Mouse (Mus musculus) thymus, adult 2 months (tissue): ENCODE data around the gene Abhd17c. TPM values are rescaled to one million over a fixed set of nuclear protein-coding genes. Genes with fewer than 3 reads are reported as not detected.
A peak's percentile ranks its signal among the peaks of the same experiment; 100 is the strongest.

Experiments used
- DNase-seq: peaks from one replicate; pipeline ENCODE4 v3.0.0; 2021
- H3K27ac ChIP-seq: fragments of 200-500 bp; 2 replicates; pipeline ENCODE4 v1.5.1; 2012; ENCODE audit warnings: low read length, control low read depth; ENCODE audit not compliant: control insufficient read depth, insufficient read depth
- H3K27me3 ChIP-seq: fragments of 200-500 bp; 2 replicates; pipeline ENCODE4 v1.6.1; 2012; ENCODE audit warnings: mild to moderate bottlenecking, low read length, moderate library complexity, mixed read lengths; ENCODE audit not compliant: control insufficient read depth, insufficient read depth
- H3K36me3 ChIP-seq: fragments of 200-500 bp; 2 replicates; pipeline ENCODE4 v1.6.1; 2012; ENCODE audit warnings: mild to moderate bottlenecking, low read length, moderate library complexity; ENCODE audit not compliant: control insufficient read depth, insufficient read depth
- H3K4me1 ChIP-seq: fragments of 200-500 bp; replicated peaks from 2 replicates; pipeline ENCODE4 v1.6.1; 2012; ENCODE audit warnings: low read length; ENCODE audit not compliant: control insufficient read depth, insufficient read depth
- H3K4me3 ChIP-seq: fragments of 200-500 bp; 2 replicates; pipeline ENCODE4 v1.5.1; 2012; ENCODE audit warnings: mild to moderate bottlenecking, low read length, control low read depth, moderate library complexity; ENCODE audit not compliant: control insufficient read depth, insufficient read depth
- CTCF ChIP-seq: fragments of 200-500 bp; IDR thresholded peaks from 2 replicates; pipeline ENCODE4 v1.5.1; 2012; ENCODE audit warnings: mild to moderate bottlenecking, control low read depth, low read length, moderate library complexity, borderline replicate concordance; ENCODE audit not compliant: control insufficient read depth, poor library complexity, insufficient read depth; ENCODE audit errors: extremely low read depth
- POLR2A ChIP-seq: fragments of 200-500 bp; IDR thresholded peaks from 2 replicates; pipeline ENCODE4 v1.6.1; 2012; ENCODE audit warnings: mild to moderate bottlenecking, low read length, control low read depth, moderate library complexity; ENCODE audit not compliant: control insufficient read depth, poor library complexity, insufficient read depth; ENCODE audit errors: extremely low read depth
- WGBS: fragments of 180-500 bp; shearing (Covaris S2); methylation state at CpG from one replicate; pipeline ENCODE4 v1.1.7; 2018; 5-methylcytosine and 5-hydroxymethylcytosine counted together
- polyA plus RNA-seq: library from polyadenylated mRNA; depleted of rRNA; stranded (reverse); fragments of >200 nt; gene quantifications from 2 replicates; pipeline ENCODE4 v1.2.3, GENCODE M21; 2012

Gene Abhd17c
- polyA plus RNA-seq, 1 experiment = 78.7 TPM

GRCm38 (mm10) chr7:84121778-84122177 is 29.9 kb downstream of the Abhd17c start:
- peaks cover 42% of the 10 kb centered on the region for H3K4me1 ChIP-seq
- DNase-seq = no peak
- no peaks in the 10 kb centered on the region for H3K27me3 ChIP-seq
- H3K36me3 ChIP-seq = no peaks in the 10 kb centered on the region
- H3K27ac ChIP-seq = no peak overlapping the region
- WGBS = 76% methylated on average over 3 of the region's 3 CpGs
- H3K4me3 ChIP-seq = no peak overlapping the region
- TF ChIP-seq POLR2A (no peak), CTCF (no peak)

GRCm38 (mm10) chr7:84120142-84120760 is 31.4 kb downstream of the Abhd17c start:
- peak overlapping the region; percentile 98 for H3K27ac ChIP-seq
- peak; percentile 50 for DNase-seq
- H3K36me3 ChIP-seq = no peaks in the 10 kb centered on the region
- TF ChIP-seq CTCF (no peak), POLR2A (no peak)
- H3K27me3 ChIP-seq = no peaks in the 10 kb centered on the region
- H3K4me3 ChIP-seq = no peak overlapping the region
- 69% methylated on average over 5 of the region's 5 CpGs for WGBS
- H3K4me1 ChIP-seq = peaks cover 49% of the 10 kb centered on the region

GRCm38 (mm10) chr7:84119216-84120105 is 32.2 kb downstream of the Abhd17c start:
- H3K27ac ChIP-seq = peak overlapping the region; percentile 98
- TF ChIP-seq CTCF (no peak), POLR2A (no peak)
- H3K27me3 ChIP-seq = no peaks in the 10 kb centered on the region
- peaks cover 50% of the 10 kb centered on the region for H3K4me1 ChIP-seq
- peak; percentile 54 for DNase-seq
- H3K36me3 ChIP-seq = no peaks in the 10 kb centered on the region
- no peak overlapping the region for H3K4me3 ChIP-seq
- WGBS = 29% methylated on average over 12 of the region's 12 CpGs

- 93% methylated on average over 6 of the region's 6 CpGs for WGBS
- DNase-seq = no peak
- peaks cover 44% of the 10 kb centered on the region for H3K4me1 ChIP-seq
Observed at GRCm38 (mm10) chr7:84117543-84118122, 34.1 kb downstream of the Abhd17c start.

GRCm38 (mm10) chr7:84116621-84117542 is 34.8 kb downstream of the Abhd17c start:
- Histone ChIP-seq H3K27me3 (no peaks in the 10 kb centered on the region), H3K4me1 (peaks cover 39% of the 10 kb centered on the region), H3K4me3 (no peak overlapping the region), H3K36me3 (peaks cover 14% of the 10 kb centered on the region), H3K27ac (no peak overlapping the region)
- peak; percentile 37 for DNase-seq
- no peak for TF ChIP-seq POLR2A
- no peak for TF ChIP-seq CTCF
- WGBS = 91% methylated on average over 7 of the region's 7 CpGs

More at GRCm38 (mm10) chr7:84117543-84118122, 34.1 kb downstream of the Abhd17c start:
- H3K4me3 ChIP-seq = no peak overlapping the region
- no peaks in the 10 kb centered on the region for H3K27me3 ChIP-seq
- H3K36me3 ChIP-seq = peaks cover 14% of the 10 kb centered on the region
- TF ChIP-seq POLR2A (no peak), CTCF (no peak)
- no peak overlapping the region for H3K27ac ChIP-seq
